Mouse (Mus musculus) small intestine, adult 2 months (tissue): ENCODE measurements around the gene Socs1.

Experiments used
- CTCF ChIP-seq: fragments of 200-500 bp; IDR thresholded peaks from 2 replicates; pipeline ENCODE4 v1.5.1; 2012; ENCODE audit warnings: low read depth, mild to moderate bottlenecking, control low read depth, inconsistent platforms, low read length, moderate library complexity, mixed read lengths; ENCODE audit not compliant: insufficient replicate concordance, insufficient read length; ENCODE audit errors: extremely low read depth
- POLR2A ChIP-seq: fragments of 200-500 bp; IDR thresholded peaks from 2 replicates; pipeline ENCODE4 v1.6.1; 2012; ENCODE audit warnings: low read depth, mild to moderate bottlenecking, control low read depth, inconsistent platforms, low read length, moderate library complexity

- TF ChIP-seq CTCF = peak; percentile 73
- TF ChIP-seq POLR2A = no peak
Measured at GRCm38 (mm10) chr16:10784793-10785370, 454 bp downstream of the Socs1 start.
